ENCODE assay signal across 20 mouse cellular contexts in genomic region chr19:3373380-3373779, GRCm38 (mm10). TPM values are rescaled to one million over a fixed set of nuclear protein-coding genes. Genes with fewer than 3 reads are reported as not detected.
DNase-seq lines count a peak whose midpoint lies in the region; ATAC-seq and TF ChIP-seq lines count a peak whose summit lies in the region.
"Had no signal": no experiment of that assay in that cellular context is flagged by ENCODE, and none has a peak within 500 bp of the region (broad histone marks: within the 10 kb centered on the region; RNA-seq: fewer than 3 reads in every experiment).

No protein-coding gene starts in this region.

- H3K9me3 ChIP-seq in lung, embryonic 14.5 days (ENCODE audit: low read depth, low read length): no peaks in the 10 kb centered on the region
- no peaks in the 10 kb centered on the region for H3K9me3 ChIP-seq in lung, postnatal 0 days (ENCODE audit: low read length)
- H3K9me3 ChIP-seq in limb, embryonic 10.5 days (replicated peaks): no peaks in the 10 kb centered on the region
- H3K9me3 ChIP-seq: forebrain, embryonic 15.5 days; hindbrain, embryonic 15.5 days; limb, embryonic 13.5 days; neural tube, embryonic 13.5 days had no signal

- intact Hi-C loops in gastrocnemius, postnatal 14 days (cut with DNase I; ENCODE audit: low total_unique reads): no loop called here

- H3K4me1 ChIP-seq in lung, embryonic 14.5 days (ENCODE audit: insufficient read depth): no peaks in the 10 kb centered on the region
- peaks cover 8% of the 10 kb centered on the region; the same call in 1 of the 2 replicates for H3K4me1 ChIP-seq in lung, postnatal 0 days (ENCODE audit: insufficient read depth, low read depth, low read length)
- H3K4me1 ChIP-seq in limb, embryonic 10.5 days: no peaks in the 10 kb centered on the region
- H3K4me1 ChIP-seq: forebrain, embryonic 15.5 days; hindbrain, embryonic 15.5 days; limb, embryonic 13.5 days; neural tube, embryonic 13.5 days had no signal

- WGBS in lung, embryonic 14.5 days: 50% methylated on average over 12 of the region's 12 CpGs
- 49% methylated on average over 12 of the region's 12 CpGs for WGBS in lung, postnatal 0 days
- 67% methylated on average over 12 of the region's 12 CpGs for WGBS in limb, embryonic 10.5 days

- no peak overlapping the region for H3K4me2 ChIP-seq in lung, embryonic 14.5 days
- no peak overlapping the region for H3K4me2 ChIP-seq in lung, postnatal 0 days (replicated peaks; ENCODE audit: low read depth, low read length)
- H3K4me2 ChIP-seq: forebrain, embryonic 15.5 days; hindbrain, embryonic 15.5 days; limb, embryonic 13.5 days; neural tube, embryonic 13.5 days had no signal

- H3K27me3 ChIP-seq in lung, embryonic 14.5 days (ENCODE audit: insufficient read depth, low read length): no peaks in the 10 kb centered on the region
- no peaks in the 10 kb centered on the region for H3K27me3 ChIP-seq in lung, postnatal 0 days (replicated peaks; ENCODE audit: insufficient read depth, low read length)
- no peaks in the 10 kb centered on the region for H3K27me3 ChIP-seq in limb, embryonic 10.5 days (ENCODE audit: low read depth, poor library complexity, severe bottlenecking)
- H3K27me3 ChIP-seq: forebrain, embryonic 15.5 days; hindbrain, embryonic 15.5 days; limb, embryonic 13.5 days; neural tube, embryonic 13.5 days; Patski had no signal

- TF ChIP-seq EP300 in lung, postnatal 0 days (IDR thresholded peaks at IDR 0.05): no peak

- DNase-seq in gastrocnemius, postnatal 14 days: peak; percentile 34
- no peak for DNase-seq in gastrocnemius, adult 8-10 months (ENCODE audit: low spot score in 2 of 2)
- peak; percentile 15 for DNase-seq in lung, embryonic 14.5 days
- no peak for DNase-seq in lung, postnatal 0 days (ENCODE audit: low spot score)
- DNase-seq in heart, adult 9 months (ENCODE audit: low spot score in 2 of 2): peak; percentile 30 to 43
- peak; percentile 67 for DNase-seq in kidney, postnatal 14 days
- no peak for DNase-seq in limb, embryonic 10.5 days (ENCODE audit: low spot score)
- DNase-seq in natural killer cell, adult 2 months (ENCODE audit: low spot score in 2 of 2): no peak
- DNase-seq: cerebellum, adult 9-11 months; layer of hippocampus, adult 9-11 months; lung, postnatal 14 days had no signal

- no peak overlapping the region for H3K9ac ChIP-seq in lung, embryonic 14.5 days
- H3K9ac ChIP-seq in lung, postnatal 0 days (replicated peaks; ENCODE audit: low read depth): no peak overlapping the region
- H3K9ac ChIP-seq: forebrain, embryonic 15.5 days; hindbrain, embryonic 15.5 days; limb, embryonic 13.5 days; liver, embryonic 14.5 days; neural tube, embryonic 13.5 days had no signal

- H3K36me3 ChIP-seq in lung, embryonic 14.5 days (ENCODE audit: insufficient read depth): peaks cover 25% of the 10 kb centered on the region; the same call in 1 of the 2 replicates
- peaks cover 21% of the 10 kb centered on the region for H3K36me3 ChIP-seq in lung, postnatal 0 days (ENCODE audit: insufficient read depth, low read length)
- H3K36me3 ChIP-seq in limb, embryonic 10.5 days: no peaks in the 10 kb centered on the region
- H3K36me3 ChIP-seq: forebrain, embryonic 15.5 days; hindbrain, embryonic 15.5 days; neural tube, embryonic 13.5 days had no signal

- no peak for TF ChIP-seq CTCF in lung, embryonic 14.5 days (IDR thresholded peaks at IDR 0.05; ENCODE audit: low read depth)
- TF ChIP-seq CTCF in lung, postnatal 0 days (IDR thresholded peaks at IDR 0.05): no peak

- H3K4me3 ChIP-seq in lung, embryonic 14.5 days (ENCODE audit: low read depth, low read length): no peak overlapping the region
- no peak overlapping the region for H3K4me3 ChIP-seq in lung, postnatal 0 days (ENCODE audit: low read depth, low read length)
- H3K4me3 ChIP-seq in limb, embryonic 10.5 days: no peak overlapping the region
- H3K4me3 ChIP-seq: forebrain, embryonic 15.5 days; hindbrain, embryonic 15.5 days; limb, embryonic 13.5 days; neural tube, embryonic 13.5 days had no signal

- H3K27ac ChIP-seq in lung, embryonic 14.5 days (ENCODE audit: low read depth): no peak overlapping the region
- H3K27ac ChIP-seq in lung, postnatal 0 days (ENCODE audit: low read length): no peak overlapping the region
- no peak overlapping the region for H3K27ac ChIP-seq in limb, embryonic 10.5 days
- H3K27ac ChIP-seq: forebrain, embryonic 15.5 days; hindbrain, embryonic 15.5 days; limb, embryonic 13.5 days; liver, embryonic 14.5 days; neural tube, embryonic 13.5 days had no signal

- ATAC-seq in lung, embryonic 14.5 days (ENCODE audit: insufficient read depth): no peak
- no peak for ATAC-seq in lung, postnatal 0 days
- ATAC-seq: activated CD4-positive, CD25-positive, alpha-beta regulatory T cell, adult 4 months; forebrain, embryonic 15.5 days; intestine, embryonic 16.5 days; Patski had no signal

RNA-seq across cellular contexts. Expression of gene Tesmin, which starts 15.3 kb away (rescaled TPM):
- total RNA-seq in gastrocnemius, postnatal 14 days (2021): under 1 TPM; 0.20 to 0.43 TPM
- total RNA-seq in gastrocnemius, adult 8-10 months (2022): under 1 TPM; 0.22 to 0.64 (median 0.42) TPM
- polyA plus RNA-seq in lung, embryonic 14.5 days (2014; fragmentation: Nextera tagmentation; extraction: Ambion mirVana): 0.22 and 0.39 TPM in 2 replicates
- polyA plus RNA-seq in lung, postnatal 0 days (2015; fragmentation: Nextera tagmentation; extraction: Ambion mirVana): 0.52 and 0.68 TPM in 2 replicates
- 0.20 TPM in 2 replicates for polyA plus RNA-seq in limb, embryonic 10.5 days (2016; fragmentation: Nextera tagmentation; extraction: Ambion mirVana)
- polyA plus RNA-seq: activated CD4-positive, CD25-positive, alpha-beta regulatory T cell, adult 4 months; neural tube, embryonic 13.5 days had no signal

RNA-seq across cellular contexts. Expression of gene Gal, which starts 41.0 kb away (rescaled TPM):
- under 1 TPM in 1 of 2 experiments, not detected in 1; 0.33 TPM for total RNA-seq in gastrocnemius, postnatal 14 days (2021)
- total RNA-seq in gastrocnemius, adult 8-10 months (2022): under 1 TPM in 1 of 4 experiments, not detected in 3; 0.90 TPM
- polyA plus RNA-seq in lung, embryonic 14.5 days (2014; fragmentation: Nextera tagmentation; extraction: Ambion mirVana): 1.7 and 2.3 TPM in 2 replicates
- polyA plus RNA-seq in lung, postnatal 0 days (2015; fragmentation: Nextera tagmentation; extraction: Ambion mirVana): 5.0 and 8.7 TPM in 2 replicates
- 1.6 TPM in 2 replicates for polyA plus RNA-seq in limb, embryonic 10.5 days (2016; fragmentation: Nextera tagmentation; extraction: Ambion mirVana)
- polyA plus RNA-seq: C2C12, Patski had no signal

RNA-seq across cellular contexts. Expression of gene Cpt1a, which starts 51.2 kb away (rescaled TPM):
- 10 to 100 TPM; 21.9 to 23.1 TPM for total RNA-seq in gastrocnemius, postnatal 14 days (2021)
- 1 to 10 TPM; 6.4 to 9.3 (median 7.5) TPM for total RNA-seq in gastrocnemius, adult 8-10 months (2022)
- polyA plus RNA-seq in lung, embryonic 14.5 days (2014; fragmentation: Nextera tagmentation; extraction: Ambion mirVana): 18.9 and 19.7 TPM in 2 replicates
- 46.6 and 47.9 TPM in 2 replicates for polyA plus RNA-seq in lung, postnatal 0 days (2015; fragmentation: Nextera tagmentation; extraction: Ambion mirVana)
- polyA plus RNA-seq in limb, embryonic 10.5 days (2016; fragmentation: Nextera tagmentation; extraction: Ambion mirVana): 2.7 and 8.2 TPM in 2 replicates

Comparison
In these comparisons a context has a peak if more than half of its experiments do, and no peak if none do; other contexts are left out.
1. DNase-seq: peak in gastrocnemius, postnatal 14 days (single experiment), lung, embryonic 14.5 days (single experiment), heart, adult 9 months (2 of 2) and kidney, postnatal 14 days (single experiment); none in gastrocnemius, adult 8-10 months (0 of 2), lung, postnatal 0 days (single experiment), limb, embryonic 10.5 days (single experiment) and natural killer cell, adult 2 months (0 of 2).